Comparison of ENCODE assay signal across 26 mouse cellular contexts in genomic region chr4:138959926-138960325, GRCm38 (mm10). TPM values are rescaled to one million over a fixed set of nuclear protein-coding genes. Genes with fewer than 3 reads are reported as not detected.
DNase-seq lines count a peak whose midpoint lies in the region; TF ChIP-seq lines count a peak whose summit lies in the region.
"Had no signal": no experiment of that assay in that cellular context is flagged by ENCODE, and none has a peak within 500 bp of the region (broad histone marks: within the 10 kb centered on the region; RNA-seq: fewer than 3 reads in every experiment).

No protein-coding gene starts in this region.

- no peak for TF ChIP-seq CTCF in kidney, adult 2 months (conservative IDR thresholded peaks at IDR 0.05; ENCODE audit: insufficient read depth, insufficient read length, low read depth, low read length)
- TF ChIP-seq CTCF in gastrocnemius, adult 2 months (IDR thresholded peaks at IDR 0.05) = no peak

- peaks cover 4% of the 10 kb centered on the region; the same call in 1 of the 2 replicates for H3K4me1 ChIP-seq in kidney, adult 2 months (ENCODE audit: control insufficient read depth, insufficient read depth, low read length)
- H3K4me1 ChIP-seq: embryonic facial prominence, embryonic 15.5 days; liver, embryonic 12.5 days had no signal

- H3K4me3 ChIP-seq in kidney, adult 2 months (ENCODE audit: insufficient read depth, low read depth, low read length) = no peak overlapping the region
- no peak overlapping the region for H3K4me3 ChIP-seq in gastrocnemius, adult 2 months
- H3K4me3 ChIP-seq: embryonic facial prominence, embryonic 15.5 days; liver, embryonic 12.5 days had no signal

- no peaks in the 10 kb centered on the region for H3K36me3 ChIP-seq in kidney, adult 2 months (ENCODE audit: control insufficient read depth, insufficient read depth, low read length)
- H3K36me3 ChIP-seq: embryonic facial prominence, embryonic 15.5 days; liver, embryonic 12.5 days had no signal

- no peak overlapping the region for H3K27ac ChIP-seq in kidney, adult 2 months (ENCODE audit: insufficient read depth, low read depth, low read length)
- no peak overlapping the region; the same call in 1 of the 2 replicates for H3K27ac ChIP-seq in gastrocnemius, adult 2 months
- H3K27ac ChIP-seq: embryonic facial prominence, embryonic 15.5 days; liver, embryonic 12.5 days; stomach, postnatal 0 days had no signal

- TF ChIP-seq POLR2A in kidney, adult 2 months (IDR thresholded peaks at IDR 0.05; ENCODE audit: low read depth, low read length) = no peak

- peak; percentile 76 for DNase-seq in right cerebral cortex, adult 18-20 months
- no peak for DNase-seq in right cerebral cortex, postnatal 4 days
- DNase-seq in kidney, adult 2 months = peak; percentile 83
- DNase-seq in kidney, postnatal 14 days = peak; percentile 68
- peak; percentile 41 for DNase-seq in telencephalon, adult 2 months (ENCODE audit: low read depth, low spot score)
- DNase-seq in gastrocnemius, adult 2 months = no peak
- no peak for DNase-seq in gastrocnemius, postnatal 36 days
- DNase-seq: adrenal gland, adult 8-10 months; cerebellum, adult 11 months; cerebellum, postnatal 25 days; gastrocnemius, postnatal 10 days; heart, adult 18-20 months; heart, postnatal 4 days; lung, embryonic 14.5 days; lung, postnatal 36 days; thymus, postnatal 14 days had no signal

- no peaks in the 10 kb centered on the region for H3K27me3 ChIP-seq in kidney, adult 2 months (replicated peaks; ENCODE audit: control insufficient read depth, insufficient read depth, low read length)
- H3K27me3 ChIP-seq: embryonic facial prominence, embryonic 15.5 days had no signal

- WGBS in kidney, adult 2 months = 34% methylated on average over 7 of the region's 7 CpGs

- intact Hi-C loops in gastrocnemius, adult 2 months (cut with DNase I) = no loop called here
- intact Hi-C loops in gastrocnemius, postnatal 36 days (cut with DNase I) = no loop called here

RNA-seq across cellular contexts. Expression of gene Rnf186, which starts 7.0 kb away (rescaled TPM):
- polyA plus RNA-seq in kidney, adult 2 months (2012; rRNA removed) = 126 and 171 TPM in 2 replicates
- not detected for total RNA-seq in gastrocnemius, adult 2 months (2021)
- total RNA-seq in gastrocnemius, postnatal 36 days (2021) = not detected
- total RNA-seq: adrenal gland, adult 8-10 months; gastrocnemius, postnatal 10 days; heart, adult 18-20 months; heart, postnatal 4 days; layer of hippocampus, postnatal 14 days; midbrain, postnatal 0 days; neutrophil, adult 5-6 weeks had no signal
- polyA plus RNA-seq: C2C12; heart, embryonic 14.5 days; hindbrain, embryonic 16.5 days; limb, embryonic 11.5 days; liver, embryonic 12.5 days; midbrain, postnatal 0 days had no signal

RNA-seq across cellular contexts. Expression of gene Tmco4, which starts 12.8 kb away (rescaled TPM):
- polyA plus RNA-seq in kidney, adult 2 months (2012; rRNA removed) = 19.6 and 22.4 TPM in 2 replicates
- total RNA-seq in gastrocnemius, adult 2 months (2021) = 1 to 10 TPM; 7.5 to 7.6 TPM
- 1 to 10 TPM; 4.0 to 6.1 TPM for total RNA-seq in gastrocnemius, postnatal 36 days (2021)

RNA-seq across cellular contexts. Expression of gene Otud3, which starts 46.2 kb away (rescaled TPM):
- 8.3 and 8.4 TPM in 2 replicates for polyA plus RNA-seq in kidney, adult 2 months (2012; rRNA removed)
- 10 to 100 TPM; 15.7 to 17.2 TPM for total RNA-seq in gastrocnemius, adult 2 months (2021)
- total RNA-seq in gastrocnemius, postnatal 36 days (2021) = 10 to 100 TPM; 12.3 to 13.4 TPM

Comparison
In these comparisons a context has a peak if more than half of its experiments do, and no peak if none do; other contexts are left out.
1. DNase-seq: peak in right cerebral cortex, adult 18-20 months (single experiment), kidney, adult 2 months (single experiment), kidney, postnatal 14 days (single experiment) and telencephalon, adult 2 months (single experiment); none in right cerebral cortex, postnatal 4 days (single experiment), gastrocnemius, adult 2 months (single experiment) and gastrocnemius, postnatal 36 days (0 of 2).